ENCODE assay signal across 8 mouse cellular contexts in genomic region chr11:85353819-85354218, GRCm38 (mm10). TPM values are rescaled to one million over a fixed set of nuclear protein-coding genes. Genes with fewer than 3 reads are reported as not detected.
DNase-seq lines count a peak whose midpoint lies in the region; ATAC-seq and TF ChIP-seq lines count a peak whose summit lies in the region.

No protein-coding gene starts in this region.

- peak overlapping the region; percentile 75 for H3K4me2 ChIP-seq in kidney, postnatal 0 days (ENCODE audit: low read length)
- peak overlapping the region; percentile 81 for H3K4me2 ChIP-seq in embryonic facial prominence, embryonic 12.5 days (replicated peaks)
- H3K4me2 ChIP-seq in neural tube, embryonic 12.5 days (replicated peaks): peak overlapping the region; percentile 74

- no peak for TF ChIP-seq CTCF in kidney, postnatal 0 days (IDR thresholded peaks at IDR 0.05; ENCODE audit: low read depth)

- no peak overlapping the region for H3K27ac ChIP-seq in kidney, postnatal 0 days
- no peak overlapping the region for H3K27ac ChIP-seq in embryonic facial prominence, embryonic 12.5 days
- no peak overlapping the region for H3K27ac ChIP-seq in limb, embryonic 10.5 days
- no peak overlapping the region for H3K27ac ChIP-seq in neural tube, embryonic 12.5 days

- no peak for DNase-seq in kidney, postnatal 0 days (ENCODE audit: low spot score)
- DNase-seq in kidney, adult 11 months: no peak
- no peak for DNase-seq in limb, embryonic 10.5 days (ENCODE audit: low spot score)
- no peak for DNase-seq in thymus, postnatal 25 days
- no peak for DNase-seq in cerebellum, adult 18-20 months
- DNase-seq in thymus, postnatal 0 days (ENCODE audit: low spot score): no peak

- no peaks in the 10 kb centered on the region for H3K9me3 ChIP-seq in kidney, postnatal 0 days (replicated peaks; ENCODE audit: low read length)
- H3K9me3 ChIP-seq in embryonic facial prominence, embryonic 12.5 days: no peaks in the 10 kb centered on the region
- no peaks in the 10 kb centered on the region for H3K9me3 ChIP-seq in limb, embryonic 10.5 days (replicated peaks)
- no peaks in the 10 kb centered on the region for H3K9me3 ChIP-seq in neural tube, embryonic 12.5 days

- H3K4me3 ChIP-seq in kidney, postnatal 0 days (replicated peaks; ENCODE audit: low read depth, low read length): peak overlapping the region; percentile 69; the same call in 1 of the 2 replicates
- H3K4me3 ChIP-seq in embryonic facial prominence, embryonic 12.5 days: peak overlapping the region; percentile 82
- peak overlapping the region; percentile 70 for H3K4me3 ChIP-seq in limb, embryonic 10.5 days
- peak overlapping the region; percentile 55 for H3K4me3 ChIP-seq in neural tube, embryonic 12.5 days

- peaks cover 3% of the 10 kb centered on the region; the same call in 1 of the 2 replicates for H3K36me3 ChIP-seq in kidney, postnatal 0 days (ENCODE audit: insufficient read depth, low read length)
- 0 out of 2 replicates have a peak, but pooled peaks cover 1% of the 10 kb centered on the region for H3K36me3 ChIP-seq in embryonic facial prominence, embryonic 12.5 days
- peaks cover 2% of the 10 kb centered on the region for H3K36me3 ChIP-seq in limb, embryonic 10.5 days
- H3K36me3 ChIP-seq in neural tube, embryonic 12.5 days: no peaks in the 10 kb centered on the region

- H3K9ac ChIP-seq in kidney, postnatal 0 days (ENCODE audit: low read depth, low read length): peak overlapping the region; percentile 71; the same call in 1 of the 2 replicates
- peak overlapping the region; percentile 76 for H3K9ac ChIP-seq in embryonic facial prominence, embryonic 12.5 days
- peak overlapping the region; percentile 64; the same call in 1 of the 2 replicates for H3K9ac ChIP-seq in neural tube, embryonic 12.5 days

- WGBS in kidney, postnatal 0 days: 67% methylated on average over 4 of the region's 4 CpGs
- 67% methylated on average over 4 of the region's 4 CpGs for WGBS in embryonic facial prominence, embryonic 12.5 days
- 81% methylated on average over 4 of the region's 4 CpGs for WGBS in limb, embryonic 10.5 days
- 82% methylated on average over 4 of the region's 4 CpGs for WGBS in neural tube, embryonic 12.5 days

- ATAC-seq in kidney, postnatal 0 days (replicated peaks; ENCODE audit: low FRiP score, low read depth): no peak
- no peak for ATAC-seq in embryonic facial prominence, embryonic 12.5 days (ENCODE audit: insufficient number of reproducible peaks, insufficient read depth, low FRiP score, low TSS enrichment)
- ATAC-seq in neural tube, embryonic 12.5 days (ENCODE audit: low FRiP score, low read depth): no peak

- no peaks in the 10 kb centered on the region for H3K4me1 ChIP-seq in kidney, postnatal 0 days (replicated peaks; ENCODE audit: insufficient read depth, low read length)
- peaks cover 8% of the 10 kb centered on the region; the same call in 1 of the 2 replicates for H3K4me1 ChIP-seq in embryonic facial prominence, embryonic 12.5 days
- peaks cover 11% of the 10 kb centered on the region for H3K4me1 ChIP-seq in limb, embryonic 10.5 days
- H3K4me1 ChIP-seq in neural tube, embryonic 12.5 days: peaks cover 10% of the 10 kb centered on the region; the same call in 1 of the 2 replicates

- H3K27me3 ChIP-seq in kidney, postnatal 0 days (ENCODE audit: insufficient read depth, low read length): no peaks in the 10 kb centered on the region
- no peaks in the 10 kb centered on the region for H3K27me3 ChIP-seq in embryonic facial prominence, embryonic 12.5 days
- no peaks in the 10 kb centered on the region for H3K27me3 ChIP-seq in limb, embryonic 10.5 days (ENCODE audit: low read depth, poor library complexity, severe bottlenecking)
- no peaks in the 10 kb centered on the region for H3K27me3 ChIP-seq in neural tube, embryonic 12.5 days (replicated peaks)

RNA-seq across cellular contexts. Expression of gene Bcas3, which starts 0.9 kb away (rescaled TPM):
- 29.7 and 31.5 TPM in 2 replicates for polyA plus RNA-seq in kidney, postnatal 0 days (2015; fragmentation: Nextera tagmentation; extraction: Ambion mirVana)
- 28.7 and 31.6 TPM in 2 replicates for polyA plus RNA-seq in embryonic facial prominence, embryonic 12.5 days (2016; fragmentation: Nextera tagmentation; extraction: Ambion mirVana)
- polyA plus RNA-seq in limb, embryonic 10.5 days (2016; fragmentation: Nextera tagmentation; extraction: Ambion mirVana): 21.2 and 26.5 TPM in 2 replicates
- polyA plus RNA-seq in neural tube, embryonic 12.5 days (2016; fragmentation: Nextera tagmentation; extraction: Ambion mirVana): 34.5 and 38.2 TPM in 2 replicates
- polyA plus RNA-seq in thymus, postnatal 0 days (2015; fragmentation: Nextera tagmentation; extraction: Ambion mirVana): 22.6 and 23.8 TPM in 2 replicates

RNA-seq across cellular contexts. Expression of gene Ppm1d, which starts 42.8 kb away (rescaled TPM):
- polyA plus RNA-seq in kidney, postnatal 0 days (2015; fragmentation: Nextera tagmentation; extraction: Ambion mirVana): 17.3 and 18.7 TPM in 2 replicates
- 26.6 and 27.7 TPM in 2 replicates for polyA plus RNA-seq in embryonic facial prominence, embryonic 12.5 days (2016; fragmentation: Nextera tagmentation; extraction: Ambion mirVana)
- 22.7 and 24.7 TPM in 2 replicates for polyA plus RNA-seq in limb, embryonic 10.5 days (2016; fragmentation: Nextera tagmentation; extraction: Ambion mirVana)
- polyA plus RNA-seq in neural tube, embryonic 12.5 days (2016; fragmentation: Nextera tagmentation; extraction: Ambion mirVana): 28.1 and 30.8 TPM in 2 replicates
- polyA plus RNA-seq in thymus, postnatal 0 days (2015; fragmentation: Nextera tagmentation; extraction: Ambion mirVana): 15.9 and 17.8 TPM in 2 replicates
